In genomic region chr9:41804711-41805331, GRCm38 (mm10) we compare ENCODE assay signal across 9 mouse cellular contexts.
DNase-seq lines count a peak whose midpoint lies in the region; ATAC-seq and TF ChIP-seq lines count a peak whose summit lies in the region.
"Had no signal": no experiment of that assay in that cellular context is flagged by ENCODE, and none has a peak within 500 bp of the region (broad histone marks: within the 10 kb centered on the region; RNA-seq: fewer than 3 reads in every experiment).

No protein-coding gene starts in this region.

- H3K4me1 ChIP-seq in heart, embryonic 10.5 days = peaks cover 20% of the 10 kb centered on the region
- H3K4me1 ChIP-seq in stomach, embryonic 14.5 days (ENCODE audit: control insufficient read depth, insufficient read depth, low read length) = peaks cover 26% of the 10 kb centered on the region; the same call in 1 of the 2 replicates
- H3K4me1 ChIP-seq in stomach, postnatal 0 days (replicated peaks; ENCODE audit: control insufficient read depth, insufficient read depth) = no peaks in the 10 kb centered on the region
- H3K4me1 ChIP-seq in limb, embryonic 12.5 days (replicated peaks) = peaks cover 39% of the 10 kb centered on the region

- no peaks in the 10 kb centered on the region for H3K9me3 ChIP-seq in heart, embryonic 10.5 days
- H3K9me3 ChIP-seq in stomach, embryonic 14.5 days (ENCODE audit: control insufficient read depth, low read depth, low read length) = no peaks in the 10 kb centered on the region
- no peaks in the 10 kb centered on the region for H3K9me3 ChIP-seq in stomach, postnatal 0 days (ENCODE audit: control insufficient read depth, low read length)
- H3K9me3 ChIP-seq in limb, embryonic 12.5 days = no peaks in the 10 kb centered on the region

- no peak for ATAC-seq in stomach, embryonic 14.5 days (ENCODE audit: insufficient number of reproducible peaks, insufficient read depth, low FRiP score, low read depth)
- no peak for ATAC-seq in stomach, postnatal 0 days (ENCODE audit: low FRiP score, low TSS enrichment)
- no peak for ATAC-seq in limb, embryonic 12.5 days (ENCODE audit: insufficient number of reproducible peaks, insufficient read depth, low FRiP score, low TSS enrichment, low read depth)

- H3K36me3 ChIP-seq in heart, embryonic 10.5 days = no peaks in the 10 kb centered on the region
- H3K36me3 ChIP-seq in stomach, embryonic 14.5 days (ENCODE audit: control insufficient read depth, insufficient read depth, low read length) = no peaks in the 10 kb centered on the region
- no peaks in the 10 kb centered on the region for H3K36me3 ChIP-seq in stomach, postnatal 0 days (ENCODE audit: control insufficient read depth, insufficient read depth, low read length)
- H3K36me3 ChIP-seq in limb, embryonic 12.5 days = no peaks in the 10 kb centered on the region

- DNase-seq in heart, embryonic 10.5 days (ENCODE audit: low spot score) = no peak
- no peak for DNase-seq in heart, postnatal 4 days
- no peak for DNase-seq in stomach, postnatal 0 days (ENCODE audit: low spot score)
- DNase-seq in adrenal gland, adult 18-20 months (ENCODE audit: low spot score in 2 of 2) = no peak
- DNase-seq in frontal cortex, postnatal 25 days (ENCODE audit: low spot score in 2 of 2) = no peak
- no peak for DNase-seq in gastrocnemius, adult 18-20 months (ENCODE audit: low spot score)
- DNase-seq: thymus, adult 2 months had no signal

- no peak overlapping the region for H3K4me3 ChIP-seq in heart, embryonic 10.5 days
- H3K4me3 ChIP-seq in stomach, embryonic 14.5 days (ENCODE audit: low read depth, low read length) = no peak overlapping the region
- no peak overlapping the region for H3K4me3 ChIP-seq in stomach, postnatal 0 days (ENCODE audit: low read depth, low read length)
- no peak overlapping the region for H3K4me3 ChIP-seq in limb, embryonic 12.5 days (replicated peaks)

- H3K27me3 ChIP-seq in heart, embryonic 10.5 days (ENCODE audit: insufficient read depth, poor library complexity, severe bottlenecking) = no peaks in the 10 kb centered on the region
- H3K27me3 ChIP-seq in stomach, embryonic 14.5 days (ENCODE audit: control insufficient read depth, insufficient read depth, low read length) = no peaks in the 10 kb centered on the region
- no peaks in the 10 kb centered on the region for H3K27me3 ChIP-seq in stomach, postnatal 0 days (ENCODE audit: control insufficient read depth, insufficient read depth, low read length)
- H3K27me3 ChIP-seq in limb, embryonic 12.5 days = no peaks in the 10 kb centered on the region

- no peak for TF ChIP-seq CTCF in stomach, postnatal 0 days (IDR thresholded peaks at IDR 0.05; ENCODE audit: low read depth)

- 62% methylated on average over 10 of the region's 10 CpGs for WGBS in heart, embryonic 10.5 days
- 21% methylated on average over 10 of the region's 10 CpGs for WGBS in stomach, embryonic 14.5 days
- 34% methylated on average over 10 of the region's 10 CpGs for WGBS in stomach, postnatal 0 days
- WGBS in limb, embryonic 12.5 days = 28% methylated on average over 10 of the region's 10 CpGs

- no peak overlapping the region for H3K9ac ChIP-seq in stomach, embryonic 14.5 days (replicated peaks; ENCODE audit: low read depth, low read length)
- no peak overlapping the region for H3K9ac ChIP-seq in stomach, postnatal 0 days (ENCODE audit: low read length)
- H3K9ac ChIP-seq in limb, embryonic 12.5 days (replicated peaks) = no peak overlapping the region

- no peak overlapping the region for H3K4me2 ChIP-seq in stomach, embryonic 14.5 days (replicated peaks; ENCODE audit: low read depth, low read length)
- H3K4me2 ChIP-seq in stomach, postnatal 0 days (replicated peaks; ENCODE audit: low read depth) = no peak overlapping the region
- H3K4me2 ChIP-seq in limb, embryonic 12.5 days = peak overlapping the region; percentile 28

- no peak for TF ChIP-seq EP300 in stomach, postnatal 0 days (optimal IDR thresholded peaks at IDR 0.05)

- peak overlapping the region; percentile 81 for H3K27ac ChIP-seq in heart, embryonic 10.5 days
- peak overlapping the region; percentile 78 for H3K27ac ChIP-seq in stomach, embryonic 14.5 days (ENCODE audit: low read length)
- H3K27ac ChIP-seq in stomach, postnatal 0 days (replicated peaks) = no peak overlapping the region
- peak overlapping the region; percentile 95 for H3K27ac ChIP-seq in limb, embryonic 12.5 days
